Mouse (Mus musculus) 3134 (cell line): ENCODE data around the gene Etl4.

Source experiments
- DNase-seq: peaks from one replicate; pipeline ENCODE4 v3.0.0-alpha.2; 2011; ENCODE audit warnings: low spot score; ENCODE audit not compliant: insufficient read length; ENCODE audit errors: extremely low read depth

Gene Etl4

DNA sequence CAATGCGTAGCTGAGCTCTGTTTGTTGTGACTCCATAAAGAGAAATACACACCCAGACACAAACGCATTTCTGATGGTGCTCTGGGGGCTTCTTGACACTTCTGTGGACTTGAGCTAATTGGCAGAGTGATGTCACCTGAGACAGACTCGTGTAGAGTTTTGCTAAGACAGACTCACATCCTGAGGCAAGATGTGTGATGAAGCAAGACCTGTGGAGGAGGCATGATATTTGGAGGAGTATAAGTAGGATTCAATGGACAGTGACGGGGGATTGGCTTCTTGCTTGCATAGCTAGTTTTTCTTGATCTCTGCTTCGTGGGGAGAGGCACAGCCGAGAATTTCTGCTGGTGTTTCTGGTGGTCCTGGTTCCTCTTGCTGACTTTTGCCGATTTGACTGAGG is 908.6 kb downstream of the Etl4 start:
- no peak for DNase-seq

DNA sequence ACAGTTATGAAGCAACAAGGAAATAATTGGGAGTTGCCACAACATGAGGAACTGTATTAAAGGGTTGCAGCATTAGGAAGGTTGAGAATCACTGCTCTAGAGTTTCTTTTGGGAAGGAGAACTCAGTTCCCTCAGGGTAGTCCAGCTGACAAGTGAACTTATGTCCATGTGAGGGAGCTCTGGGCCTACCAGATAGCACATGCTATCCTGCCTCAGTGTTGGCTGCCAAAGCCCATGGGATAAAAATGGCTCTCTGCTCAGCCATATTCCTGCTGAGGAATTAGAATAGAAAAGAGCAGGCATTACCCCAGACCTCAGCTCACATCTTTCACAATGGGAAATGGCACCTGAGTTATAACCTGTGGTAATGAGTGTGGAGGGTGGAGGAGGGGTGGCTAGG is 916.7 kb downstream of the Etl4 start:
- no peak for DNase-seq

DNA sequence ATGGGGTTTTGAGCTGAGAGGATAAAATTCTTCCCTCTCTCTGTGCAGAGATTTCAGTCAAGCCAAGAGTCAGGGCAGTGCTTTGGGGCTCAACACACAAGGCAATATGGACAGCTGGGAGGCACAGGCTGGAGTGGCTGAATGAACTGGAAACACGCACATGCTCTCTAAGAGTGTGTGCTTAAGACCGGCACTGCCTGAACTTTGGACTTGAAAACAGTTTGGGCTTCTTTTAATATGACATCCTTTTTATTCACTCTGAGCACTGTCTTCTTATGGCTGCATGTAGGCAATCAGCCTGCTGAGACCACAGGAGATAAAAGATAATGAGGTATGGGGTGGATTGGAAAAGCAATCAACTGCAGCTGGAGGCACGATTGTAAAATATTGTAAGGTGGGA is 921.3 kb downstream of the Etl4 start:
- DNase-seq, result no peak

DNA sequence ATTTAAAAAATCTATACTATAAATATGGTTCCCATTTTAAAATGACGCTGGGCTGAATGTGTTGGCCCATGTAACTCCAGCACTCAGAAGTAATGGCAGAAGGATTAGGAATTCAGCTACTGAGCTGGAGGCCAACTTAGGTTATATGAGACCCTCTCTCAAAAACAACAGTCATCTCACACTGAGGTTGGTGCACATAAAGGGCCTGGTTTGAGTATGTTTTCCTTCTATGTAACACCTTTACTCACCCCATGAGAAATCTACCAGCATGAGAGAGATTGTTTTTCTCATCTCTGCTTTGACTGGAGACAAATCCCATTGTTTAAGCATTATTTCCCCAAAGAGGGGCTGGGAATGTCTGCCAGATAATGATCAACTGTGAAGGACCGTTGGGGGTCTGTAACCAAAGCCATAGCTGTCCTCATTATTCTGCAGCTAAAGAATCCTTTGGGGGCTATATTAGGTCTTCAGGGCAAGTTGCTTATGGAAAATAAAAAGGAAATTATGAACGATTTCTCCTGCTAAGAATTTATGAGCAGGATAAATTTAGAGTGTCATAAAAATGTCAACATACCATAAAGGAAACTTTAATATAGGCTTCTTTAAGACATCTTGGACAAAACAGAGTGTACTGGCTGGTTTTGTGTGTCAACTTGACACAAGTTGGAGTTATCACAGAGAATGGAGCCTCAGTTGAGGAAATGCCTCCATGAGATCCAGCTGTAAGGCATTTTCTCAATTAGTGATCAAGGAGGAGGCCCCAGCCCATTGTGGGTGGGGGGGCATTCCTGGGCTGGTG is 922.2 kb downstream of the Etl4 start:
- no peak for DNase-seq

DNA sequence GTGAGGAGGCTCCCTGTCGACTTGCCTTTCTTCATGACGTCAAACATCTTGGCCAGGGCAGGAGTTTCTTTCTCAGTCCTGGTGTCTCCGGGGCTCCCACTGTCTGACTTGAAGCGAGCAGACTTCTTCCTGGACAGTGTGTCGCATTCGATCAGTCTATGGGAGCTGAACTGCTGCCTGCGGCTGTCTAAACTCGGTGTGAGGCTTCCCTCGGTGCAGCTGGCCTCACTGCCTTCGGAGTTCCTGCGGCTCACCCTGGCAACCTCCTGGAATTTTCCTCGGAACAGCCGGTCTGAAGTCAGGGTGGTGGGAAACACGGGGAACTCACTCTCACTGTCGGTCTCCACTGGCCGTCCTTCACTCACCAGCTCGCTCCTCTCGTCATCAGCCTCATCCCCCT is 939.8 kb downstream of the Etl4 start:
- no peak for DNase-seq
